Mouse (Mus musculus) adrenal gland, postnatal 25 days (tissue): ENCODE measurements around the gene 4933430I17Rik. TPM values are rescaled to one million over a fixed set of nuclear protein-coding genes. Genes with fewer than 3 reads are reported as not detected.

ENCODE experiments used
- total RNA-seq: library from RNA; stranded (reverse); gene quantifications from 2 replicates; pipeline ENCODE4 v1.2.3, GENCODE M21; 2021

Gene 4933430I17Rik
- total RNA-seq, 1 experiment from 2014 or later = 0.64 TPM

Other genes starting within 250 kb of the 4933430I17Rik start
- 34.9 and 42.5 TPM in 2 replicates for gene Fkbp15, start 164.8 kb upstream of the 4933430I17Rik start, total RNA-seq
- gene Slc31a1, start 164.6 kb upstream of the 4933430I17Rik start, total RNA-seq = 50.7 and 51.4 TPM in 2 replicates
- gene Cdc26, start 116.7 kb upstream of the 4933430I17Rik start, total RNA-seq = 70.4 and 85.8 TPM in 2 replicates
- 28.4 and 30.2 TPM in 2 replicates for gene Prpf4, start 116.6 kb upstream of the 4933430I17Rik start, total RNA-seq
- gene Rnf183, start 90.1 kb upstream of the 4933430I17Rik start, total RNA-seq = not detected in 2 replicates
- gene Wdr31, start 54.5 kb upstream of the 4933430I17Rik start, total RNA-seq = 2.4 and 3.0 TPM in 2 replicates
- gene Bspry, start 45.3 kb upstream of the 4933430I17Rik start, total RNA-seq = 2.4 and 3.5 TPM in 2 replicates
- gene Hdhd3, start 21.9 kb upstream of the 4933430I17Rik start, total RNA-seq = 10.2 and 14.6 TPM in 2 replicates
- 78.1 and 97.7 TPM in 2 replicates for gene Alad, start 5.5 kb upstream of the 4933430I17Rik start, total RNA-seq
- 49.0 and 52.2 TPM in 2 replicates for gene Pole3, start 301 bp upstream of the 4933430I17Rik start, total RNA-seq
- 31.5 TPM in 2 replicates for gene Rgs3, start 34.5 kb downstream of the 4933430I17Rik start, total RNA-seq